Mouse (Mus musculus) brain, embryonic 14.5 days (tissue): ENCODE measurements at regions not wholly inside any gene's neighbourhood (a gene's known extent, or its start where the extent isn't known, plus 50 kb on each side); places are given as distances from the start of the nearest gene placed in this dataset.

Experiments
- CTCF ChIP-seq: fragments of 200-500 bp; IDR thresholded peaks from 2 replicates; pipeline ENCODE4 v1.5.1; 2012; ENCODE audit warnings: inconsistent platforms, mild to moderate bottlenecking, moderate library complexity, borderline replicate concordance; ENCODE audit not compliant: insufficient read depth, insufficient read length; ENCODE audit errors: extremely low read depth
- POLR2A ChIP-seq: fragments of 200-500 bp; IDR thresholded peaks from 2 replicates; pipeline ENCODE4 v1.6.1; 2012; ENCODE audit warnings: mild to moderate bottlenecking, inconsistent platforms, borderline replicate concordance; ENCODE audit not compliant: poor library complexity, insufficient read depth, insufficient read length, severe bottlenecking; ENCODE audit errors: extremely low read depth

- TF ChIP-seq CTCF (no peak), POLR2A (no peak)
Observed at GRCm38 (mm10) chr7:90041565-90042024, 60.8 kb upstream of the Eed start.
